Mouse (Mus musculus): ENCODE results near the gene Asb18. TPM values are rescaled to one million over a fixed set of nuclear protein-coding genes. Genes with fewer than 3 reads are reported as not detected.

Asb18 gene
- polyA plus RNA-seq, 1 experiment from 2014 or later, result not detected

- no peak overlapping the region for H3K27ac ChIP-seq (ENCODE audit: low read length)
- H3K4me3 ChIP-seq (ENCODE audit: low read depth, low read length), result no peak overlapping the region
- no peaks in the 10 kb centered on the region for H3K9me3 ChIP-seq (ENCODE audit: control insufficient read depth, low read depth, low read length)
- H3K27me3 ChIP-seq (ENCODE audit: control insufficient read depth, insufficient read depth, low read length), result peaks cover 69% of the 10 kb centered on the region
- 3% methylated on average over 21 of the region's 21 CpGs for WGBS
- ATAC-seq (ENCODE audit: insufficient number of reproducible peaks, insufficient read depth, low FRiP score, low read depth), result no peak
- H3K9ac ChIP-seq (replicated peaks; ENCODE audit: low read depth, low read length), result no peak overlapping the region
- no peaks in the 10 kb centered on the region for H3K36me3 ChIP-seq (ENCODE audit: control insufficient read depth, insufficient read depth, low read length)
- no peak overlapping the region for H3K4me2 ChIP-seq (replicated peaks; ENCODE audit: low read depth, low read length)
- peaks cover 10% of the 10 kb centered on the region; the same call in 1 of the 2 replicates for H3K4me1 ChIP-seq (ENCODE audit: control insufficient read depth, insufficient read depth, low read length)
These were observed 80.7 kb downstream of the Asb18 start for GRCm38 (mm10) chr1:89933786-89934185.

- no peak overlapping the region for H3K4me3 ChIP-seq (ENCODE audit: low read depth, low read length)
- no peak for ATAC-seq (ENCODE audit: insufficient number of reproducible peaks, insufficient read depth, low FRiP score, low read depth)
- WGBS, result 10% methylated on average over 6 of the region's 6 CpGs
- peaks cover 70% of the 10 kb centered on the region for H3K27me3 ChIP-seq (ENCODE audit: control insufficient read depth, insufficient read depth, low read length)
- H3K4me2 ChIP-seq (replicated peaks; ENCODE audit: low read depth, low read length), result no peak overlapping the region
- H3K9ac ChIP-seq (replicated peaks; ENCODE audit: low read depth, low read length), result no peak overlapping the region
- H3K9me3 ChIP-seq (ENCODE audit: control insufficient read depth, low read depth, low read length), result no peaks in the 10 kb centered on the region
- H3K27ac ChIP-seq (ENCODE audit: low read length), result no peak overlapping the region
- peaks cover 10% of the 10 kb centered on the region; the same call in 1 of the 2 replicates for H3K4me1 ChIP-seq (ENCODE audit: control insufficient read depth, insufficient read depth, low read length)
- H3K36me3 ChIP-seq (ENCODE audit: control insufficient read depth, insufficient read depth, low read length), result no peaks in the 10 kb centered on the region
These were observed 81.4 kb downstream of the Asb18 start for GRCm38 (mm10) chr1:89933028-89933427.

GRCm38 (mm10) chr1:89932616-89933015 lies 81.8 kb downstream of the Asb18 start:
- no peak overlapping the region for H3K4me3 ChIP-seq (ENCODE audit: low read depth, low read length)
- no peak for ATAC-seq (ENCODE audit: insufficient number of reproducible peaks, insufficient read depth, low FRiP score, low read depth)
- H3K27ac ChIP-seq (ENCODE audit: low read length), result no peak overlapping the region
- 4% methylated on average over 16 of the region's 16 CpGs for WGBS
- no peaks in the 10 kb centered on the region for H3K36me3 ChIP-seq (ENCODE audit: control insufficient read depth, insufficient read depth, low read length)
- peaks cover 10% of the 10 kb centered on the region; the same call in 1 of the 2 replicates for H3K4me1 ChIP-seq (ENCODE audit: control insufficient read depth, insufficient read depth, low read length)
- H3K27me3 ChIP-seq (ENCODE audit: control insufficient read depth, insufficient read depth, low read length), result peaks cover 71% of the 10 kb centered on the region
- no peak overlapping the region for H3K9ac ChIP-seq (replicated peaks; ENCODE audit: low read depth, low read length)
- no peaks in the 10 kb centered on the region for H3K9me3 ChIP-seq (ENCODE audit: control insufficient read depth, low read depth, low read length)
- no peak overlapping the region for H3K4me2 ChIP-seq (replicated peaks; ENCODE audit: low read depth, low read length)

- H3K9me3 ChIP-seq (ENCODE audit: control insufficient read depth, low read depth, low read length), result no peaks in the 10 kb centered on the region
- H3K36me3 ChIP-seq (ENCODE audit: control insufficient read depth, insufficient read depth, low read length), result no peaks in the 10 kb centered on the region
- WGBS, result 3% methylated on average over 19 of the region's 19 CpGs
- H3K27ac ChIP-seq (ENCODE audit: low read length), result no peak overlapping the region
- no peak overlapping the region for H3K9ac ChIP-seq (replicated peaks; ENCODE audit: low read depth, low read length)
- no peak overlapping the region for H3K4me3 ChIP-seq (ENCODE audit: low read depth, low read length)
- no peak overlapping the region for H3K4me2 ChIP-seq (replicated peaks; ENCODE audit: low read depth, low read length)
- H3K4me1 ChIP-seq (ENCODE audit: control insufficient read depth, insufficient read depth, low read length), result peaks cover 15% of the 10 kb centered on the region; the same call in 1 of the 2 replicates
- peaks cover 72% of the 10 kb centered on the region for H3K27me3 ChIP-seq (ENCODE audit: control insufficient read depth, insufficient read depth, low read length)
- ATAC-seq (ENCODE audit: insufficient number of reproducible peaks, insufficient read depth, low FRiP score, low read depth), result no peak
These were observed 82.4 kb downstream of the Asb18 start for GRCm38 (mm10) chr1:89932021-89932423.

- under 1% methylated on average over 33 of the region's 33 CpGs for WGBS
- Histone ChIP-seq H3K4me2 (replicated peaks; ENCODE audit: low read depth, low read length) (peak within 1 kb of the TSS; percentile 72), H3K27me3 (ENCODE audit: control insufficient read depth, insufficient read depth, low read length) (peaks cover 74% of the 10 kb centered on the region), H3K36me3 (ENCODE audit: control insufficient read depth, insufficient read depth, low read length) (no peaks in the 10 kb centered on the region), H3K9ac (replicated peaks; ENCODE audit: low read depth, low read length) (no peak within 1 kb of the TSS), H3K4me3 (ENCODE audit: low read depth, low read length) (peak within 1 kb of the TSS; percentile 38), H3K9me3 (ENCODE audit: control insufficient read depth, low read depth, low read length) (no peaks in the 10 kb centered on the region), H3K27ac (ENCODE audit: low read length) (no peak within 1 kb of the TSS), H3K4me1 (ENCODE audit: control insufficient read depth, insufficient read depth, low read length) (peaks cover 15% of the 10 kb centered on the region; the same call in 1 of the 2 replicates)
- peak; percentile 78 for ATAC-seq (ENCODE audit: insufficient number of reproducible peaks, insufficient read depth, low FRiP score, low read depth)
These were observed 83.3 kb downstream of the Asb18 start, which contains the start of gene Gbx2 for GRCm38 (mm10) chr1:89931120-89931519. TSS of gene Gbx2 (minus strand) at chr1:89931179.

- Histone ChIP-seq H3K9me3 (ENCODE audit: control insufficient read depth, low read depth, low read length) (no peaks in the 10 kb centered on the region), H3K36me3 (ENCODE audit: control insufficient read depth, insufficient read depth, low read length) (no peaks in the 10 kb centered on the region), H3K4me2 (replicated peaks; ENCODE audit: low read depth, low read length) (peak overlapping the region; percentile 72), H3K27me3 (ENCODE audit: control insufficient read depth, insufficient read depth, low read length) (peaks cover 79% of the 10 kb centered on the region), H3K9ac (replicated peaks; ENCODE audit: low read depth, low read length) (no peak overlapping the region), H3K4me3 (ENCODE audit: low read depth, low read length) (peak overlapping the region; percentile 38), H3K27ac (ENCODE audit: low read length) (no peak overlapping the region), H3K4me1 (ENCODE audit: control insufficient read depth, insufficient read depth, low read length) (peaks cover 15% of the 10 kb centered on the region; the same call in 1 of the 2 replicates)
- 0% methylated on average over 45 of the region's 45 CpGs for WGBS
- ATAC-seq (ENCODE audit: insufficient number of reproducible peaks, insufficient read depth, low FRiP score, low read depth), result no peak
These were observed 83.9 kb downstream of the Asb18 start for GRCm38 (mm10) chr1:89930551-89930950.

DNA sequence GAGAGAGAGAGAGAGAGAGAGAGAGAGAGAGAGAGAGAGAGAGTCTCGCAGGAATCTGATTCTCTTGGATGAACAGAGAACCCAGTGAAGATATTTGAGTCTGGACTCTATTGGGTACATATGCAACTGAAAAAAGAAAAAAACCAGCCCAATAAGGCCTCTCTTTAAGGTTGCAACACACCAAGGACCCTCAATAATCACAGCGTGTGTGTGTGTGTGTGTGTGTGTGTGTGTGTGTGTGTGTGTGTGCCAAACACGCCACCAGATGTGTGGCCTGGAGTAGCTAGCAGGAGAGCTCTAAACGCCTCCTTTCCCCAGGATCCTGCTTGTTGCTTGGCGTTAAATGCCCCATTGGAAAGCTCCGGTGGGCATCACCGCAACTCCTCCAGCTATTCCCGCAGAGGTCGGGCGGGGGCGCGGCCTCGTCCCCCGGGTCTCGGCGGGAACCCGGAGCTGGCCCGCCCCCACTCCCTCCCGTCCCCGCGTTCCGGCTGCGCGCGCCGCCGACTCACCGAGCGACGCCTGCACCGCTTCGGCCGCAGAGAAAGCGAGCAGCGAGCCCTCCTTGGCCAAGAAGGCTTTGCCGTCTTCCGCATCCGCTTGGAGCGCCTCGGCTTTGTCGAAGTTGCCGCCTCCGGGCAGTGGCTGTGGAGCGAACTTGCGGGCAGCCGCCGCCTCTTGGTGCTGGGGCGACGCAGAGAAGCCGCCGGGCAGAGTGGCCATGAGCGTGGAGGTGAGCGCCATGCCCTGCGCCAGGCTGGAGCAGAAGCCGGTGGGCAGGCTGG lies 84.6 kb downstream of the Asb18 start:
- ATAC-seq (ENCODE audit: insufficient number of reproducible peaks, insufficient read depth, low FRiP score, low read depth), result no peak
- H3K9ac ChIP-seq (replicated peaks; ENCODE audit: low read depth, low read length), result no peak overlapping the region
- H3K9me3 ChIP-seq (ENCODE audit: control insufficient read depth, low read depth, low read length), result no peaks in the 10 kb centered on the region
- H3K27me3 ChIP-seq (ENCODE audit: control insufficient read depth, insufficient read depth, low read length), result peaks cover 81% of the 10 kb centered on the region
- H3K27ac ChIP-seq (ENCODE audit: low read length), result no peak overlapping the region
- WGBS, result under 1% methylated on average over 51 of the region's 55 CpGs
- H3K4me1 ChIP-seq (ENCODE audit: control insufficient read depth, insufficient read depth, low read length), result peaks cover 15% of the 10 kb centered on the region; the same call in 1 of the 2 replicates
- no peaks in the 10 kb centered on the region for H3K36me3 ChIP-seq (ENCODE audit: control insufficient read depth, insufficient read depth, low read length)
- H3K4me3 ChIP-seq (ENCODE audit: low read depth, low read length), result peak overlapping the region; percentile 38
- H3K4me2 ChIP-seq (replicated peaks; ENCODE audit: low read depth, low read length), result peak overlapping the region; percentile 72

DNA sequence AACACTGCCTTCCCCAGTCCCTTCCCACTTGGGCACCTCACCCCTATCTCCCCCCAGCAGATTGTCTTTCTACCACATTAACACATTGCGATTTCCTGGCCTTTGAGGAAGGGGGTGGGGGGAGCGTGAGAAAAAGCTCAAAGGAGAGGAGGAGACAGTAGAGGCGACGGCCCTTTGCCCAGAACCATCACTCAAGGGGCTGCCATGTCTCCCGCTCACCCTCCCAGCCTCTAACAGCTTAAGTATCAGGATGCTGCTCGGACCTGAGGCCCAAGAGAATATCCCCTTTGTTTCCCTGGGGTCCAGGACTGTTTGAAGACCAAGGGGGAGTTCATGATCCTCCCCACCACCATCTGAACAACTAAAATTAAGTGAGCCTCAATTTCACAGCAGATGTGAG lies 85.3 kb downstream of the Asb18 start:
- Histone ChIP-seq H3K9me3 (ENCODE audit: control insufficient read depth, low read depth, low read length) (no peaks in the 10 kb centered on the region), H3K4me3 (ENCODE audit: low read depth, low read length) (no peak overlapping the region), H3K4me1 (ENCODE audit: control insufficient read depth, insufficient read depth, low read length) (peaks cover 15% of the 10 kb centered on the region; the same call in 1 of the 2 replicates), H3K36me3 (ENCODE audit: control insufficient read depth, insufficient read depth, low read length) (no peaks in the 10 kb centered on the region), H3K27me3 (ENCODE audit: control insufficient read depth, insufficient read depth, low read length) (peaks cover 88% of the 10 kb centered on the region), H3K9ac (replicated peaks; ENCODE audit: low read depth, low read length) (no peak overlapping the region), H3K27ac (ENCODE audit: low read length) (no peak overlapping the region), H3K4me2 (replicated peaks; ENCODE audit: low read depth, low read length) (no peak overlapping the region)
- 3% methylated on average over 6 of the region's 6 CpGs for WGBS
- ATAC-seq (ENCODE audit: insufficient number of reproducible peaks, insufficient read depth, low FRiP score, low read depth), result no peak

Data from stomach, embryonic 14.5 days (tissue).